Mouse (Mus musculus) hindbrain, embryonic 11.5 days (tissue): ENCODE measurements around the gene Syngr1. TPM values are rescaled to one million over a fixed set of nuclear protein-coding genes. Genes with fewer than 3 reads are reported as not detected.

Source experiments
- ATAC-seq: fragments of 200-750 bp; cut with Nextera tagmentation; 2 replicates; pipeline ENCODE4 v1.8.0; 2017; ENCODE audit warnings: mild to moderate bottlenecking, moderate TSS enrichment, moderate library complexity; ENCODE audit not compliant: low FRiP score
- DNase-seq: peaks from one replicate; pipeline ENCODE4 v3.0.0-alpha.2; 2015; ENCODE audit warnings: low spot score
- H3K27ac ChIP-seq: fragments of 300-500 bp; sonication (generic); 2 replicates; pipeline ENCODE4 v1.5.1; 2014; ENCODE audit warnings: mild to moderate bottlenecking, low read depth, low read length
- H3K27me3 ChIP-seq: fragments of 300-500 bp; sonication (generic); 2 replicates; pipeline ENCODE4 v1.6.1; 2014; ENCODE audit warnings: mild to moderate bottlenecking, low read length, moderate library complexity, mixed read lengths; ENCODE audit not compliant: control insufficient read depth, insufficient read depth
- H3K36me3 ChIP-seq: fragments of 300-500 bp; sonication (generic); 2 replicates; pipeline ENCODE4 v1.6.1; 2014; ENCODE audit warnings: mild to moderate bottlenecking, low read length, moderate library complexity, mixed read lengths; ENCODE audit not compliant: control insufficient read depth, insufficient read depth
- H3K4me1 ChIP-seq: fragments of 300-500 bp; sonication (generic); replicated peaks from 2 replicates; pipeline ENCODE4 v1.6.1; 2014; ENCODE audit warnings: low read length, mixed read lengths; ENCODE audit not compliant: control insufficient read depth, insufficient read depth
- H3K4me2 ChIP-seq: fragments of 300-500 bp; sonication (generic); replicated peaks from 2 replicates; pipeline ENCODE4 v1.6.1; 2014; ENCODE audit warnings: mild to moderate bottlenecking, low read depth, low read length
- H3K4me3 ChIP-seq: fragments of 300-500 bp; sonication (generic); 2 replicates; pipeline ENCODE4 v1.5.1; 2014; ENCODE audit warnings: low read depth, low read length
- H3K9ac ChIP-seq: fragments of 300-500 bp; sonication (generic); 2 replicates; pipeline ENCODE4 v1.6.1; 2014; ENCODE audit warnings: low read depth, low read length
- H3K9me3 ChIP-seq: fragments of 300-500 bp; sonication (generic); 2 replicates; pipeline ENCODE4 v1.6.1; 2016; ENCODE audit warnings: low read length; ENCODE audit not compliant: control insufficient read depth
- WGBS: fragments of 180-500 bp; shearing (Covaris S2); extraction: QIAGEN DNeasy Blood & Tissue Kit; methylation state at CpG from one replicate; pipeline ENCODE4 v1.1.7; 2014; 5-methylcytosine and 5-hydroxymethylcytosine counted together
- polyA plus RNA-seq: library from polyadenylated mRNA; unstranded; fragments of >200 nt; fragmentation: Nextera tagmentation; extraction: Ambion mirVana; gene quantifications from 2 replicates; pipeline ENCODE4 v1.2.1, GENCODE M21; 2014

Gene Syngr1
- polyA plus RNA-seq, 1 experiment from 2014 or later = 7.3 TPM

GRCm38 (mm10) chr15:80146153-80146552 is 55.0 kb downstream of the Syngr1 start:
- H3K36me3 ChIP-seq = peaks cover 3% of the 10 kb centered on the region; the same call in 1 of the 2 replicates
- no peak for ATAC-seq

GRCm38 (mm10) chr15:80147090-80147489 is 56.0 kb downstream of the Syngr1 start:
- Histone ChIP-seq H3K36me3 (no peaks in the 10 kb centered on the region), H3K4me2 (no peak overlapping the region), H3K27ac (no peak overlapping the region), H3K4me3 (no peak overlapping the region), H3K27me3 (no peaks in the 10 kb centered on the region), H3K4me1 (no peaks in the 10 kb centered on the region), H3K9ac (no peak overlapping the region), H3K9me3 (no peaks in the 10 kb centered on the region)
- ATAC-seq (no peak), DNase-seq (no peak)
- 91% methylated on average over 14 of the region's 14 CpGs for WGBS

More at GRCm38 (mm10) chr15:80146153-80146552, 55.0 kb downstream of the Syngr1 start:
- no peak overlapping the region for H3K4me3 ChIP-seq
- no peaks in the 10 kb centered on the region for H3K27me3 ChIP-seq
- no peaks in the 10 kb centered on the region for H3K4me1 ChIP-seq
- no peak overlapping the region for H3K9ac ChIP-seq
- no peak overlapping the region for H3K27ac ChIP-seq
- H3K9me3 ChIP-seq = no peaks in the 10 kb centered on the region
- WGBS = 72% methylated on average over 6 of the region's 6 CpGs
- no peak for DNase-seq
- no peak overlapping the region for H3K4me2 ChIP-seq

- H3K27me3 ChIP-seq = no peaks in the 10 kb centered on the region
- no peak overlapping the region for H3K4me2 ChIP-seq
- no peak for ATAC-seq
- H3K9ac ChIP-seq = no peak overlapping the region
- no peak overlapping the region for H3K27ac ChIP-seq
- H3K4me1 ChIP-seq = no peaks in the 10 kb centered on the region
- no peak overlapping the region for H3K4me3 ChIP-seq
- DNase-seq = no peak
- H3K36me3 ChIP-seq = no peaks in the 10 kb centered on the region
- H3K9me3 ChIP-seq = no peaks in the 10 kb centered on the region
- WGBS = 74% methylated on average over 5 of the region's 5 CpGs
Measured at GRCm38 (mm10) chr15:80147511-80147910, 56.4 kb downstream of the Syngr1 start.

GRCm38 (mm10) chr15:80148565-80148964 is 57.4 kb downstream of the Syngr1 start:
- 88% methylated on average over 8 of the region's 8 CpGs for WGBS
- Histone ChIP-seq H3K9ac (no peak overlapping the region), H3K4me3 (no peak overlapping the region), H3K4me1 (no peaks in the 10 kb centered on the region), H3K27me3 (no peaks in the 10 kb centered on the region), H3K36me3 (0 out of 2 replicates have a peak, but pooled peaks cover 2% of the 10 kb centered on the region), H3K9me3 (no peaks in the 10 kb centered on the region), H3K4me2 (no peak overlapping the region), H3K27ac (no peak overlapping the region)
- no peak for DNase-seq
- ATAC-seq = no peak

GRCm38 (mm10) chr15:80149517-80149916 is 58.4 kb downstream of the Syngr1 start:
- H3K36me3 ChIP-seq = 0 out of 2 replicates have a peak, but pooled peaks cover 2% of the 10 kb centered on the region
- H3K4me3 ChIP-seq = no peak overlapping the region
- H3K9ac ChIP-seq = no peak overlapping the region
- H3K27ac ChIP-seq = no peak overlapping the region
- ATAC-seq (no peak), DNase-seq (no peak)
- 94% methylated on average over 7 of the region's 7 CpGs for WGBS
- no peak overlapping the region for H3K4me2 ChIP-seq
- no peaks in the 10 kb centered on the region for H3K4me1 ChIP-seq
- no peaks in the 10 kb centered on the region for H3K27me3 ChIP-seq
- no peaks in the 10 kb centered on the region for H3K9me3 ChIP-seq

- peaks cover 9% of the 10 kb centered on the region; the same call in 1 of the 2 replicates for H3K36me3 ChIP-seq
- ATAC-seq (no peak), DNase-seq (no peak)
- 89% methylated on average over 10 of the region's 10 CpGs for WGBS
- H3K4me3 ChIP-seq = no peak overlapping the region
- no peak overlapping the region for H3K27ac ChIP-seq
- no peaks in the 10 kb centered on the region for H3K27me3 ChIP-seq
- no peak overlapping the region for H3K9ac ChIP-seq
- H3K9me3 ChIP-seq = no peaks in the 10 kb centered on the region
- H3K4me2 ChIP-seq = no peak overlapping the region
- H3K4me1 ChIP-seq = no peaks in the 10 kb centered on the region
Measured at GRCm38 (mm10) chr15:80152663-80153062, 61.5 kb downstream of the Syngr1 start.

- ATAC-seq (no peak), DNase-seq (no peak)
- no peaks in the 10 kb centered on the region for H3K9me3 ChIP-seq
- H3K4me3 ChIP-seq = no peak overlapping the region
- no peak overlapping the region for H3K9ac ChIP-seq
- no peak overlapping the region for H3K4me2 ChIP-seq
- WGBS = 77% methylated on average over 11 of the region's 11 CpGs
- peaks cover 14% of the 10 kb centered on the region for H3K36me3 ChIP-seq
- no peak overlapping the region for H3K27ac ChIP-seq
- H3K4me1 ChIP-seq = no peaks in the 10 kb centered on the region
- no peaks in the 10 kb centered on the region for H3K27me3 ChIP-seq
Measured at GRCm38 (mm10) chr15:80153757-80154156, 62.6 kb downstream of the Syngr1 start.

GRCm38 (mm10) chr15:80155707-80156106 is 64.6 kb downstream of the Syngr1 start:
- Histone ChIP-seq H3K4me2 (no peak overlapping the region), H3K9ac (no peak overlapping the region), H3K4me1 (0 out of 2 replicates have a peak, but pooled peaks cover 3% of the 10 kb centered on the region), H3K27me3 (no peaks in the 10 kb centered on the region), H3K27ac (no peak overlapping the region), H3K36me3 (peaks cover 14% of the 10 kb centered on the region), H3K4me3 (no peak overlapping the region), H3K9me3 (no peaks in the 10 kb centered on the region)
- WGBS = 95% methylated on average over 8 of the region's 8 CpGs
- ATAC-seq (no peak), DNase-seq (no peak)

GRCm38 (mm10) chr15:80157197-80157943 is 66.2 kb downstream of the Syngr1 start:
- no peak overlapping the region for H3K9ac ChIP-seq
- no peak for DNase-seq
- ATAC-seq = no peak
- H3K27ac ChIP-seq = no peak overlapping the region
- no peaks in the 10 kb centered on the region for H3K9me3 ChIP-seq
- no peaks in the 10 kb centered on the region for H3K27me3 ChIP-seq
- peaks cover 19% of the 10 kb centered on the region for H3K36me3 ChIP-seq
- no peak overlapping the region for H3K4me2 ChIP-seq
- no peak overlapping the region for H3K4me3 ChIP-seq
- 0 out of 2 replicates have a peak, but pooled peaks cover 3% of the 10 kb centered on the region for H3K4me1 ChIP-seq
- WGBS = 93% methylated on average over 22 of the region's 22 CpGs
